Mouse (Mus musculus) midbrain, embryonic 11.5 days (tissue): Measurements from ENCODE around the gene Rbm47. TPM values are rescaled to one million over a fixed set of nuclear protein-coding genes. Genes with fewer than 3 reads are reported as not detected.
"Not testable (repeated sequence)": the region's sequence is repeated elsewhere in the genome, so short reads cannot be mapped to it uniquely, and the experiment has no call there.

Experiments
- ATAC-seq: fragments of 200-750 bp; cut with Nextera tagmentation; 2 replicates; pipeline ENCODE4 v1.8.0; 2017; ENCODE audit warnings: moderate TSS enrichment, moderate library complexity; ENCODE audit not compliant: low FRiP score
- DNase-seq: peaks from one replicate; pipeline ENCODE4 v3.0.0; 2015; ENCODE audit warnings: low spot score; ENCODE audit errors: missing footprints
- H3K27ac ChIP-seq: fragments of 300-500 bp; sonication (generic); 2 replicates; pipeline ENCODE4 v1.5.1; 2014; ENCODE audit warnings: low read depth, low read length
- H3K27me3 ChIP-seq: fragments of 300-500 bp; sonication (generic); 2 replicates; pipeline ENCODE4 v1.6.1; 2014; ENCODE audit warnings: mild to moderate bottlenecking, low read length, moderate library complexity, mixed read lengths; ENCODE audit not compliant: control insufficient read depth, insufficient read depth
- H3K36me3 ChIP-seq: fragments of 300-500 bp; sonication (generic); 2 replicates; pipeline ENCODE4 v1.6.1; 2014; ENCODE audit warnings: mild to moderate bottlenecking, low read length, moderate library complexity, mixed read lengths; ENCODE audit not compliant: control insufficient read depth, insufficient read depth
- H3K4me1 ChIP-seq: fragments of 300-500 bp; sonication (generic); 2 replicates; pipeline ENCODE4 v1.6.1; 2014; ENCODE audit warnings: low read length; ENCODE audit not compliant: control insufficient read depth, insufficient read depth
- H3K4me2 ChIP-seq: fragments of 300-500 bp; sonication (generic); 2 replicates; pipeline ENCODE4 v1.6.1; 2014; ENCODE audit warnings: mild to moderate bottlenecking, moderate library complexity
- H3K4me3 ChIP-seq: fragments of 300-500 bp; sonication (generic); 2 replicates; pipeline ENCODE4 v1.5.1; 2014; ENCODE audit warnings: low read depth, low read length
- H3K9ac ChIP-seq: fragments of 300-500 bp; sonication (generic); 2 replicates; pipeline ENCODE4 v1.6.1; 2014; ENCODE audit warnings: low read length
- H3K9me3 ChIP-seq: fragments of 300-500 bp; sonication (generic); 2 replicates; pipeline ENCODE4 v1.6.1; 2016; ENCODE audit warnings: low read length; ENCODE audit not compliant: control insufficient read depth
- WGBS: fragments of 180-500 bp; shearing (Covaris S2); extraction: QIAGEN DNeasy Blood & Tissue Kit; methylation state at CpG from one replicate; pipeline ENCODE4 v1.1.7; 2014; 5-methylcytosine and 5-hydroxymethylcytosine counted together
- polyA plus RNA-seq: library from polyadenylated mRNA; unstranded; fragments of >200 nt; fragmentation: Nextera tagmentation; extraction: Ambion mirVana; gene quantifications from 2 replicates; pipeline ENCODE4 v1.2.1, GENCODE M21; 2014

Rbm47 gene
- polyA plus RNA-seq, 1 experiment from 2014 or later: 2.1 TPM

DNA sequence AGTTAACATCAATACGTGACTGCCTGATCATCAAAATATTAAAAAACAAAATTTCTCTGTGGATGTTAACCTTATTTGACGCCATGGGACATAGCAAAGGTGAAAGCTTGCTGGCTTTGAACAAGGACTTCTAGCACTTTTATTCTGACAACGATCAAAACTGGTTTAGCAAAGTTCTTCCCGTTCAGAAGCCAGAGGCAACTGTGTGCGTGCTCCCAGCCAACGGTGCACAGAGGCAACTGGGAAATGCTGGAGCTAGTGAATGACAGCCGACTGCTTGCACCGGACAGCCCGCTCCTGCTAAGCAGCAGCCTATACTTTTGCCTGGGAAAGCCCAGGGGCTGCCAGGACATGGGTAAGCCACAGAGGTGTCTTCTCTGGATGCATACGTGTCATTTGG is 22.4 kb upstream of the Rbm47 start:
- ATAC-seq: no peak
- DNase-seq: no peak
- H3K4me1 ChIP-seq: no peaks in the 10 kb centered on the region
- H3K9me3 ChIP-seq: no peaks in the 10 kb centered on the region
- no peaks in the 10 kb centered on the region for H3K36me3 ChIP-seq
- H3K4me2 ChIP-seq: no peak overlapping the region
- H3K9ac ChIP-seq: no peak overlapping the region
- H3K27me3 ChIP-seq: no peaks in the 10 kb centered on the region
- no peak overlapping the region for H3K4me3 ChIP-seq
- no peak overlapping the region for H3K27ac ChIP-seq
- 87% methylated on average over 10 of the region's 10 CpGs for WGBS

DNA sequence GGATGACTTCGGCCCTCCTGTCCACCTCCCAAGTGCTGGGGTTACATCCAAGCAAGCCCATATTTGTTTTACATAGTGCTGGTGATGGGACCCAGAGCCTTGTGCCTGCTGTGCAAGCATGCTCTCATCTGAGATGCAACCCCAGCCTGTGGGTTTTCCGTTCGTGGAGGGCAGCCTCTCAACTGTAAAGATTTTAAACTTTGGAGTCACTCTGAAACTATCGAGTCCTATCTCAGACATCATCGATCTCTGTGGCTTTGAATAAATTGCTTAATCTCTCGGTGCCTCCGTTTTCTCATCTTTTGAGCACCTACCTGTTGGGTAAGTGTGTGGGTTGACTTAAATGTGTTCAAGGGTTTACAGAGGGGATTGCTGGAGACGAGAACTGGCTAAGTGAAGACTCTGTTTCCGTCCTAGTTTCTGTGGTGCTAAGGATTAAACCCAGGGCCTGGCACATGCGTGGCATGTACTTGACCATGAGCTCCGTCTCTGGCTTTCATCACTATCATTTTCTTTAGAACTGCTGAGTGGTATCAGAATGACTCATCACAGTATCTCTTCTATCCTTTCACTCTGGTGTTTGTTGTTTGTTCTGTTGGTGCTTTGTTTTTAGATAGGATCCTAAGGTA is 20.4 kb upstream of the Rbm47 start:
- Histone ChIP-seq H3K9ac (no peak overlapping the region), H3K4me2 (no peak overlapping the region), H3K4me1 (no peaks in the 10 kb centered on the region), H3K27ac (no peak overlapping the region), H3K27me3 (no peaks in the 10 kb centered on the region), H3K9me3 (no peaks in the 10 kb centered on the region), H3K36me3 (no peaks in the 10 kb centered on the region), H3K4me3 (no peak overlapping the region)
- DNase-seq (no peak), ATAC-seq (no peak)
- 91% methylated on average over 11 of the region's 11 CpGs for WGBS

DNA sequence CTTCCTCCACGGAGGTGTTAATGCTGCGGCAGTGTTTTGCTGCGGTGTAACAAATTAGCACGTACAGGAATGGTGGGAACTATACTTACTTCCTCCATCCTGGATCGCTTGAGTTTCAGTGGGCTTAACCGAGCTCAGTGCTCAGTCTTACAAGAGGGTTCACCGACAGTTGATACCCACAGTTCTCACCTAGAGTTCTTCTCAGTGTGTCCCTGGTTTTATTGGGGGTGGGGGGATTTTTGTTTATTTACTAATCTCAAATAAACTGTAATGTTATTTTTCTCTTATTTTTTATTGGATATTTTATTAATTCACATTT is 18.2 kb upstream of the Rbm47 start:
- 87% methylated on average over 7 of the region's 7 CpGs for WGBS
- H3K27me3 ChIP-seq: no peaks in the 10 kb centered on the region
- H3K4me1 ChIP-seq: no peaks in the 10 kb centered on the region
- ATAC-seq (no peak), DNase-seq (no peak)
- no peaks in the 10 kb centered on the region for H3K9me3 ChIP-seq
- no peak overlapping the region for H3K9ac ChIP-seq
- H3K4me2 ChIP-seq: no peak overlapping the region
- H3K36me3 ChIP-seq: no peaks in the 10 kb centered on the region
- H3K4me3 ChIP-seq: no peak overlapping the region
- H3K27ac ChIP-seq: no peak overlapping the region

DNA sequence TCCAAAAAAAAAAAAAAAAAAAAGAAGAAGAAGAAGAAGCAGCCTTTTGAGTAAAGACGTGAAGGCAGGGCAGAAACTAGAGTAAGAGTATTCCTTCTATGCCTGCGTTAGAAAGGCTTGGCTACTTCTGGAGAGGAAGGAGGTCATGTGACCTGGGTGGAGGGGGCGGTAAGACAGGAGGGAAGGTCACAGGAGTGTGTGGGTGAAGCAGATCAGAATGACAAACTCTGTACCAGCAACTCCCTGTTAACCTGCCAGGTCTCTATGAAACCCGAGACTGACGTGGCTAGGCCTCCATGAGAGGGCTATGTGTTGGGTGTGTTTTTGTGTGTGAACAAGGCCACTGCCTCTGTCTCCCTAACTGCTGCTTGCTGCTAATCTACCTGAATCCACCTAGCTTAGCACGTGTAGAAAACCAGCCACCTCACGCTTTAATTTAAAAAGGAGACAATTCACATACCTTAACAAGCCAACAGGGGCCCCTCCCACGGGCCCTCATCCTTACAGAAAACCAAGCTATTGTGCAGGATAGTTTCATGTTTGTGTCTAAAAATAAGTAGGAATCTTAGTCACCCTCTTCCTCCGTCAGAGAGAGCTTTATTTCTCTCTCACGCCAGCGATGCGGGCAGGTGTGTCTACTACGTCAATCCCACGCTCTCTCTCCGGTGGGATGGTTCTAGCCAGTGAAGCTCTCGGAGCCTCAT is 17.7 kb upstream of the Rbm47 start:
- Histone ChIP-seq H3K4me3 (no peak overlapping the region), H3K4me2 (no peak overlapping the region), H3K4me1 (no peaks in the 10 kb centered on the region), H3K27ac (no peak overlapping the region), H3K9me3 (no peaks in the 10 kb centered on the region), H3K9ac (no peak overlapping the region), H3K36me3 (no peaks in the 10 kb centered on the region), H3K27me3 (no peaks in the 10 kb centered on the region)
- WGBS: 84% methylated on average over 16 of the region's 16 CpGs
- no peak for ATAC-seq
- DNase-seq: no peak

DNA sequence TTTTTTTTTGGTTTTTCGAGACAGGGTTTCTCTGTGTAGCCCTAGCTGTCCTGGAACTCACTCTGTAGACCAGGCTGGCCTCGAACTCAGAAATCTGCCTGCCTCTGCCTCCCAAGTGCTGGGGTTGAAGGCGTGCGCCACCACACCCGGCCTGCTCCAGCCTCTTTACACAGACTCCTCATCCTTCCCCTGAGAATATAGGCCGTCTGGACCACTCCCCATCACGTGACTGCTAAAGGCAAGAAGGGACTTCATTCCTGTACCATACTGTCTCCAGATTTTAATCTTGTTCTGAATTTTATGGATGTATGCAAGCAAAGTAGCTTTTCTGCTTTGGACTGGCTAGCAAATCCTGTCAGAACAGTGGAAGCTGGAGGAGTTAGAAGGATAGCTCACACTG is 15.7 kb upstream of the Rbm47 start:
- H3K4me3 ChIP-seq, ATAC-seq, H3K4me2 ChIP-seq, H3K9me3 ChIP-seq, H3K27ac ChIP-seq, H3K27me3 ChIP-seq, H3K4me1 ChIP-seq, DNase-seq, H3K36me3 ChIP-seq, H3K9ac ChIP-seq: not testable (repeated sequence)
- 94% methylated on average over 6 of the region's 7 CpGs for WGBS

DNA sequence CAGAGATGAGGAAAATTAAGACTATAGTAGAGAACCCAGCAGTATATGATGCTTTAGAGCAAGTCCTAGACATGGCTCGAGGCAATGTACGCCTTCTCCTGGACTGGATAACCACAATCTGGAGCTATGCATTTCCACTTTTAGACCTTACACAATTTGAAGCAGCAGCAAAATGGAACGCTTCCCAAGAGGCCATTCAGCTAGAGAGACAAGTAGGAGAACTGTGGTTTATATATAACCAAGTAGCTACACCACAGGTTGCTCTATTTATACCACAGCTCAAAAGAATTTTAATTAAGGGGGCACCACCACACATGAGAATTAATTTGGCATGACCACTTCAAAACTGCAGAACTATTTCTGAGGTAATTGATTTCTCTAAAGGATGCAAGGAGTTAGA is 9.2 kb upstream of the Rbm47 start:
- Histone ChIP-seq H3K9me3 (no peaks in the 10 kb centered on the region), H3K4me2 (no peak overlapping the region), H3K27me3 (no peaks in the 10 kb centered on the region), H3K27ac (no peak overlapping the region), H3K4me1 (no peaks in the 10 kb centered on the region), H3K36me3 (no peaks in the 10 kb centered on the region), H3K4me3 (no peak overlapping the region), H3K9ac (no peak overlapping the region)
- WGBS: 88% methylated on average over 3 of the region's 3 CpGs
- no peak for DNase-seq
- ATAC-seq: no peak

DNA sequence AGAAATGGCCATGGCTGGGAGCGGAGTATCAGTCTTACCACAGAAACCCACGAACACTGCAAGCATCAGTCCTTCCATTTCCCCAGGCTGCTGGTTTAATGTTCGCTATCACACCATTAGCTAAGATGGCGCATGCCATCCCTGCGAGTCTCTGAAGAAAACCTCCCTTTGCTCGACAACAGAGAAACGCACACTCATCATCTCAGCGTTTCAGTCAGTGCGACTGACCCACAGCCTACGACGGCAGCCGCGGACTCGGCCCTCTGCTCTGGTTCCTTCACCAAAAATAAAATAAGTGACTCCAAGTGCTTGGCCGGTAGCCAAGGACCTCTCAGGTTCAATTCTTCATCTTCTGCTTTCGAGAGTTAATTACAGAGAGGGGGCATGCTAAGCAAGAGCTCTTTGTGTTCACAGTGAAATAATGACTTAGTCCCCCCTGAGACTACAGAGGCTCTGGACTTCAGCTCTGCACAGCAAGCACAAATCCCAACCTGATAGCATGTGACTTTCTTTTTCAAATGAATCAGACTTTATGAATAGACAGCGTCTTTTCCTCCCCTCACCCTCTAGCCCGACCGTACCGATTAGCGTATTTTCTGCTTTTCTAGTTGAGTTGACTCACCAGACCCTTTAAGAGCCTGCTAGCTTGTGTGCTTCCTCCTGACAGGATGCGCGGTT is 1.4 kb upstream of the Rbm47 start:
- H3K27ac ChIP-seq: no peak overlapping the region
- H3K4me3 ChIP-seq: no peak overlapping the region
- DNase-seq (no peak), ATAC-seq (no peak)
- no peaks in the 10 kb centered on the region for H3K27me3 ChIP-seq
- 90% methylated on average over 23 of the region's 23 CpGs for WGBS
- H3K4me2 ChIP-seq: no peak overlapping the region
- H3K9ac ChIP-seq: no peak overlapping the region
- no peaks in the 10 kb centered on the region for H3K4me1 ChIP-seq
- H3K36me3 ChIP-seq: no peaks in the 10 kb centered on the region
- H3K9me3 ChIP-seq: no peaks in the 10 kb centered on the region

DNA sequence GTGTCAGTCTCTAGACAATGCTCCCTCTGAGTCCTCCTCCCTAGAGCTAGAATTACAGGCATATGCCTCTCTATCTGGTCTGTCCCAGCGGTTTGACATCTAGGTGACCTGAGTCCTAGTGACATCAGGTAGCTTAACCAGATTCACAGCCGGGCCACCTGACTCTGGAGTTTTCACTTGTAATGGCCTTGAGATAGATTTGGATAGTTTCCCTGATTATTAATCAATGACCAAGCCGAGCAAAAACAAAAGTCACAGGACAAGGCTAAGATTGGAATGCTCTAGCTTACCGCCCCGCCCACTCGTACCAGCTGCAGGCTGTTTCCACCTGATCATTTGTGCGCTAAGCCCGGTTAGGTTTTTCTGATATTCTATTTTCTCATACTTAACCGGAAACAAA is 2.3 kb downstream of the Rbm47 start:
- H3K4me1 ChIP-seq: no peaks in the 10 kb centered on the region
- H3K36me3 ChIP-seq: no peaks in the 10 kb centered on the region
- H3K9me3 ChIP-seq: no peaks in the 10 kb centered on the region
- ATAC-seq (no peak), DNase-seq (no peak)
- no peak overlapping the region for H3K27ac ChIP-seq
- H3K4me2 ChIP-seq: no peak overlapping the region
- WGBS: 93% methylated on average over 9 of the region's 9 CpGs
- no peak overlapping the region for H3K9ac ChIP-seq
- no peaks in the 10 kb centered on the region for H3K27me3 ChIP-seq
- H3K4me3 ChIP-seq: no peak overlapping the region

DNA sequence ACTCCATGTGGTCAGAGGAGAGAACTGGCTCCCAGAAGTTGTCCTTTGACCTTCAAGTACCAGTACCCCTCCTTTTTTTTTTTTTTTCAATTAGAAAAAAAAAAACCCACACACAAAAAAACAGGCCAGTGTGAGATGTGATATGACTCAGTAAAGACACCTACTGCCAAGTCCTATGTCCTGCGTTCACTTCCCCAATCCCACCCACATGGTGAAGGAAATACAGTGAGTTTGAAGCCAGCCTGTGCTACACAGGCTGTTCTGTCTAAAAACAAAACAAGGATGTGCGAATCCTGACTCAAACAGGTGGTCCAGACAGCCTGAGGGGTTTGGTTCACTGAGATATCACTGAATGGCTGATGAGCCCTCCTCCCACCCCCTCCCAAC is 3.8 kb downstream of the Rbm47 start:
- no peak overlapping the region for H3K4me2 ChIP-seq
- H3K9ac ChIP-seq: no peak overlapping the region
- ATAC-seq (no peak), DNase-seq (no peak)
- H3K27me3 ChIP-seq: no peaks in the 10 kb centered on the region
- H3K9me3 ChIP-seq: no peaks in the 10 kb centered on the region
- H3K4me3 ChIP-seq: no peak overlapping the region
- H3K4me1 ChIP-seq: no peaks in the 10 kb centered on the region
- H3K36me3 ChIP-seq: no peaks in the 10 kb centered on the region
- no peak overlapping the region for H3K27ac ChIP-seq
- WGBS: 89% methylated on average over 2 of the region's 2 CpGs
